Comparison of ENCODE assay signal across 8 mouse cellular contexts in genomic region chr14:88469956-88470355, GRCm38 (mm10). TPM values are rescaled to one million over a fixed set of nuclear protein-coding genes. Genes with fewer than 3 reads are reported as not detected.
DNase-seq lines count a peak whose midpoint lies in the region; ATAC-seq and TF ChIP-seq lines count a peak whose summit lies in the region.
"Had no signal": no experiment of that assay in that cellular context is flagged by ENCODE, and none has a peak within 500 bp of the region (broad histone marks: within the 10 kb centered on the region; RNA-seq: fewer than 3 reads in every experiment).

No protein-coding gene starts in this region.

- peak overlapping the region; percentile 35; the same call in 1 of the 2 replicates for H3K9ac ChIP-seq in forebrain, embryonic 11.5 days (ENCODE audit: low read length)
- peak overlapping the region; percentile 51 for H3K9ac ChIP-seq in limb, embryonic 13.5 days
- H3K9ac ChIP-seq in stomach, embryonic 14.5 days (replicated peaks; ENCODE audit: low read depth, low read length) = no peak overlapping the region

- intact Hi-C loops in left cerebral cortex, adult 2 months (cut with DNase I) = loop anchor here (1.0 to 10.0 kb wide), 7 partner anchors 73 to 1005 kb away; no protein-coding TSS in a partner anchor
- intact Hi-C loops in left cerebral cortex, postnatal 14 days (cut with DNase I) = loop anchor here (5.0 kb wide), 3 partner anchors 512 to 1008 kb away; no protein-coding TSS in a partner anchor

- no peaks in the 10 kb centered on the region for H3K9me3 ChIP-seq in forebrain, embryonic 11.5 days (ENCODE audit: control insufficient read depth, low read length)
- H3K9me3 ChIP-seq in limb, embryonic 13.5 days = no peaks in the 10 kb centered on the region
- H3K9me3 ChIP-seq in stomach, embryonic 14.5 days (ENCODE audit: control insufficient read depth, low read depth, low read length) = no peaks in the 10 kb centered on the region

- H3K27me3 ChIP-seq in forebrain, embryonic 11.5 days (ENCODE audit: control insufficient read depth, insufficient read depth, low read length) = no peaks in the 10 kb centered on the region; the same call in 1 of the 2 replicates
- H3K27me3 ChIP-seq in limb, embryonic 13.5 days = peaks cover 35% of the 10 kb centered on the region
- no peaks in the 10 kb centered on the region for H3K27me3 ChIP-seq in stomach, embryonic 14.5 days (ENCODE audit: control insufficient read depth, insufficient read depth, low read length)

- H3K27ac ChIP-seq in left cerebral cortex, adult 2 months = no peak overlapping the region; the same call in 1 of the 2 replicates
- no peak overlapping the region for H3K27ac ChIP-seq in forebrain, embryonic 11.5 days (ENCODE audit: low read depth, low read length)
- H3K27ac ChIP-seq in limb, embryonic 13.5 days = no peak overlapping the region
- no peak overlapping the region for H3K27ac ChIP-seq in stomach, embryonic 14.5 days (ENCODE audit: low read length)

- TF ChIP-seq CTCF in left cerebral cortex, adult 2 months (IDR thresholded peaks at IDR 0.05) = no peak

- no peaks in the 10 kb centered on the region for H3K36me3 ChIP-seq in forebrain, embryonic 11.5 days (ENCODE audit: control insufficient read depth, insufficient read depth, low read length)
- H3K36me3 ChIP-seq in limb, embryonic 13.5 days = no peaks in the 10 kb centered on the region
- H3K36me3 ChIP-seq in stomach, embryonic 14.5 days (ENCODE audit: control insufficient read depth, insufficient read depth, low read length) = no peaks in the 10 kb centered on the region

- DNase-seq in left cerebral cortex, adult 2 months (ENCODE audit: extremely low spot score in 1 of 2, low spot score in 2 of 2) = no peak
- DNase-seq in left cerebral cortex, postnatal 14 days (ENCODE audit: low spot score in 2 of 2) = no peak
- DNase-seq in forebrain, embryonic 11.5 days (ENCODE audit: low spot score) = no peak
- DNase-seq in thymus, postnatal 36 days = no peak
- DNase-seq in urinary bladder, postnatal 10 days (ENCODE audit: low spot score) = no peak
- DNase-seq: kidney, adult 2 months had no signal

- WGBS in forebrain, embryonic 11.5 days = 2% methylated on average over 9 of the region's 9 CpGs
- WGBS in limb, embryonic 13.5 days = 3% methylated on average over 9 of the region's 9 CpGs
- whole genome bisulfite sequencing in stomach, embryonic 14.5 days = 1% methylated on average over 9 of the region's 9 CpGs

- peak overlapping the region; percentile 49 for H3K4me3 ChIP-seq in left cerebral cortex, adult 2 months
- peak overlapping the region; percentile 38 for H3K4me3 ChIP-seq in forebrain, embryonic 11.5 days (ENCODE audit: low read depth, low read length)
- H3K4me3 ChIP-seq in limb, embryonic 13.5 days = peak overlapping the region; percentile 48
- peak overlapping the region; percentile 44 for H3K4me3 ChIP-seq in stomach, embryonic 14.5 days (ENCODE audit: low read depth, low read length)

- no peaks in the 10 kb centered on the region; the same call in 1 of the 2 replicates for H3K4me1 ChIP-seq in forebrain, embryonic 11.5 days (replicated peaks; ENCODE audit: control insufficient read depth, insufficient read depth, low read length)
- peaks cover 18% of the 10 kb centered on the region for H3K4me1 ChIP-seq in limb, embryonic 13.5 days
- peaks cover 10% of the 10 kb centered on the region; the same call in 1 of the 2 replicates for H3K4me1 ChIP-seq in stomach, embryonic 14.5 days (ENCODE audit: control insufficient read depth, insufficient read depth, low read length)

- peak; percentile 16; the same call in 1 of the 2 replicates for ATAC-seq in forebrain, embryonic 11.5 days (replicated peaks; ENCODE audit: low FRiP score)
- no peak for ATAC-seq in limb, embryonic 13.5 days (ENCODE audit: low FRiP score, low read depth)
- ATAC-seq in stomach, embryonic 14.5 days (ENCODE audit: insufficient number of reproducible peaks, insufficient read depth, low FRiP score, low read depth) = no peak

- H3K4me2 ChIP-seq in forebrain, embryonic 11.5 days (ENCODE audit: low read depth, low read length, severe bottlenecking) = peak overlapping the region; percentile 81
- H3K4me2 ChIP-seq in limb, embryonic 13.5 days (replicated peaks) = peak overlapping the region; percentile 88
- H3K4me2 ChIP-seq in stomach, embryonic 14.5 days (replicated peaks; ENCODE audit: low read depth, low read length) = peak overlapping the region; percentile 77

RNA-seq across cellular contexts. Expression of gene Pcdh20, which starts 1.2 kb away (rescaled TPM):
- total RNA-seq in left cerebral cortex, adult 2 months (2021) = 10 to 100 TPM; 26.8 to 27.4 TPM
- 10 to 100 TPM; 17.1 to 22.8 TPM for total RNA-seq in left cerebral cortex, postnatal 14 days (2021)
- 1.1 and 1.4 TPM in 2 replicates for polyA plus RNA-seq in forebrain, embryonic 11.5 days (2014; fragmentation: Nextera tagmentation; extraction: Ambion mirVana)
- polyA plus RNA-seq in limb, embryonic 13.5 days (2015; fragmentation: Nextera tagmentation; extraction: Ambion mirVana) = 1.2 and 1.3 TPM in 2 replicates
- polyA plus RNA-seq in stomach, embryonic 14.5 days (2014; fragmentation: Nextera tagmentation; extraction: Ambion mirVana) = 3.1 and 3.4 TPM in 2 replicates
